Mouse (Mus musculus): ENCODE results near the gene Zfp740.

- no peak for TF ChIP-seq GATA1 (IDR thresholded peaks at IDR 0.05; ENCODE audit: low read length)
- no peak for TF ChIP-seq TAL1 (IDR thresholded peaks at IDR 0.05; ENCODE audit: low read length)
These were observed 27.2 kb upstream of the Zfp740 start for GRCm38 (mm10) chr15:102175736-102176319.
